23 mouse cellular contexts compared by ENCODE assay signal in genomic region chr8:123017143-123017542, GRCm38 (mm10).
"Had no signal": no experiment of that assay in that cellular context is flagged by ENCODE, and none has a peak within 500 bp of the region (broad histone marks: within the 10 kb centered on the region; RNA-seq: fewer than 3 reads in every experiment).

No protein-coding gene starts in this region.

- DNase-seq: kidney, adult 18-20 months; kidney, adult 9 months; kidney, postnatal 14 days; kidney, postnatal 4 days; left cerebral cortex, postnatal 4 days; lung, adult 18-20 months; lung, postnatal 10 days; lung, postnatal 36 days; right cerebral cortex, adult 18-20 months; right cerebral cortex, postnatal 14 days; right cerebral cortex, postnatal 4 days; spleen, adult 18-20 months; thymus, adult 18-20 months; thymus, postnatal 36 days had no signal

- ATAC-seq: inflammation-experienced regulatory T-cells, adult 6 months; midbrain, embryonic 15.5 days had no signal

- H3K4me2 ChIP-seq: limb, embryonic 12.5 days; limb, embryonic 15.5 days; lung, embryonic 15.5 days; midbrain, embryonic 12.5 days; midbrain, embryonic 15.5 days; neural tube, embryonic 12.5 days; neural tube, embryonic 15.5 days had no signal

- H3K27me3 ChIP-seq: limb, embryonic 12.5 days; limb, embryonic 15.5 days; lung, embryonic 15.5 days; midbrain, embryonic 12.5 days; midbrain, embryonic 15.5 days; neural tube, embryonic 12.5 days; neural tube, embryonic 15.5 days had no signal

- H3K27ac ChIP-seq: limb, embryonic 12.5 days; limb, embryonic 15.5 days; liver, embryonic 14.5 days; lung, embryonic 15.5 days; midbrain, embryonic 12.5 days; midbrain, embryonic 15.5 days; neural tube, embryonic 12.5 days; neural tube, embryonic 15.5 days had no signal

- H3K36me3 ChIP-seq: limb, embryonic 15.5 days; lung, embryonic 15.5 days; midbrain, embryonic 12.5 days; midbrain, embryonic 15.5 days; neural tube, embryonic 15.5 days had no signal

- H3K9me3 ChIP-seq: limb, embryonic 12.5 days; limb, embryonic 15.5 days; lung, embryonic 15.5 days; midbrain, embryonic 12.5 days; midbrain, embryonic 15.5 days; neural tube, embryonic 12.5 days; neural tube, embryonic 15.5 days had no signal

- H3K4me3 ChIP-seq: limb, embryonic 12.5 days; limb, embryonic 15.5 days; lung, embryonic 15.5 days; midbrain, embryonic 12.5 days; midbrain, embryonic 15.5 days; neural tube, embryonic 12.5 days; neural tube, embryonic 15.5 days had no signal

- H3K9ac ChIP-seq: limb, embryonic 12.5 days; limb, embryonic 15.5 days; liver, embryonic 14.5 days; lung, embryonic 15.5 days; midbrain, embryonic 12.5 days; midbrain, embryonic 15.5 days; neural tube, embryonic 12.5 days; neural tube, embryonic 15.5 days had no signal
